Mouse (Mus musculus): ENCODE data around the gene Scgn.

Gene Scgn

GRCm38 (mm10) chr13:23938699-23939098 is 52.3 kb downstream of the Scgn start:
- in situ Hi-C loops (cut with MseI, MboI): no loop called here

DNA sequence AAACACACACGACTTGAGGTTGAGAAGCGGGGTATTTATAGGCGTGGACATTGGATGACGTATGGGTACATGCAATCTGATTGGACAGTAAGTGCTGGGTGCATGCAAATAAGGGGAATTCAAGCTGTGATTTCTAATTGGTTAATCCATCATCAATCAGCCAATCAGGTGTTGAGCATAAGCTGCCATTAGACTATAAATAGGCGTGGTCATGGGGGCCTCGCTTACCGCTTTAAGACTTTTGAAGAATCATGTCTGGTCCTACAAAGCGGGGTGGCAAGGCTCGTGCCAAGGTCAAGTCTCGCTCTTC is 56.8 kb downstream of the Scgn start, which contains the start of gene Hist1h2aa:
TSS of gene Hist1h2aa (plus strand) at position 252 of the 310 bp plus-strand sequence.
- in situ Hi-C loops (cut with MseI, MboI): no loop called here

DNA sequence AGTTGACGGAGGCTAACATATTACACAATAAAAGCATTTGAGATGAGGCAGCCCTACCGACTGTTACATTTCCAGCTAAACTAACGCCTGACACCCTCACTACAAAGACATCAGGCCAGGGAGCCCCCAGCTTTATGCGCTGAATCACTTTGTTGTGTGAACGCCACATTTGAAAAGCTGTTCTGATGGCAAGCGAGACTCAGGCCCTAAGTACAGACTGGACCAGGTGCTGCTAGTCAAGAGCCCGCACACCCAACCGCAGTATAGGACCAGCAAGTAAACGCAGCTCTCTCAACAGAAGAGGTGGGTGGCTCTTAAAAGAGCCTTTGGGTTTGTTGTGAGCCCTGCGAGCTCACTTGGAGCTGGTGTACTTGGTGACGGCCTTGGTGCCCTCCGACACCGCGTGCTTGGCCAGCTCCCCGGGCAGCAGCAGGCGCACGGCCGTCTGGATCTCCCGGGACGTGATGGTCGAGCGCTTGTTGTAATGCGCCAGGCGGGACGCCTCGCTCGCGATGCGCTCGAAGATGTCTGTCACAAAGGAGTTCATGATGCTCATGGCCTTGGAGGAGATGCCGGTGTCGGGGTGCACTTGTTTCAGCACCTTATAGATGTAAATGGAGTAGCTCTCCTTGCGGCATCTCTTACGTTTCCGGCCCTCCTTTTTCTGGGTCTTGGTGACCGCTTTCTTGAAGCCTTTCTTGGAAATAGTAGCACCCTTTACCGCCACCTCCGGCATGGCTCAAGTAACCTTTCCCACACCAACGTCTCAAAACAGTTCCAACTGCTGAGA is 57.4 kb downstream of the Scgn start, which contains the start of gene Hist1h2ba:
TSS of gene Hist1h2ba (minus strand) at position 736 of the 790 bp plus-strand sequence.
- in situ Hi-C loops (cut with MseI, MboI): no loop called here

DNA sequence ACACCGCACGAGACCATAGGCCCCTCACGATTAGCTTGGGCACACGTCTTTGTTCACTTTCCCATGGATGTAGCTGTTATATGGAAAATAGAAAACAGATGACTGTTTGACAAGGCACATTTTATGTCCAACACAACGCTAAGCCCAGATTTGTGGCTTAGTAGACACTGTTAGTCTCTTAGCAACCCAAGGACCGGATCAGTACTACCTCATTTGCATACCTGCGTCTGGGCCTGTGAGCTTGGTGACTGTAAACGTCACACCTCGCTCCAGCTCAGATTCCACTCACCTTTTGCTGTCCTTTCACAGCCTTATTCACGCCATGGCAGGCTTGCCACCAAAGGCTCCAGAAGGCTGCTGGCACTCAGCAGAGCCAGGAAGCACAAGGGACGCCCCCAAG is 60.1 kb downstream of the Scgn start:
- in situ Hi-C loops (cut with MseI, MboI): no loop called here

- in situ Hi-C loops (cut with MseI, MboI): no loop called here
Observed at GRCm38 (mm10) chr13:23930461-23930860, 60.6 kb downstream of the Scgn start.

GRCm38 (mm10) chr13:23928637-23929036 is 62.4 kb downstream of the Scgn start:
- in situ Hi-C loops (cut with MseI, MboI): no loop called here

DNA sequence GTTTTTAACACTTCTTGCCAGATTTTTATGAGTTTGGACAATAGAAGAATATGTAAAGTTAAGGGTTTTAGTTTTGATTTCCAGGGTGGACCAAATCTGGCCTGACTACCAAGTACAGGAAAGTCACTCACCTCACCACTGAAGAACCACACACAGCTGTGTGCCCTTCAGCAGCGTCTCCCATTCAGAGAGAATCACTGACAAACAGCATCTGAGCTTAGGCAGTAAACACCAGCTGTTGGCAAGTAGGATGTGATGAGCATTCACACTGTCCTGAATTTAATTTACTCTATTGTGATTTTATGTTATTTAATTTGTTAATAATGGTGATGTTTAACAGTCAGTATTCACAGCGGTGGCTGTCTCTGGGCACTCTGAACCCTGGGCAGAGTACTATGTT is 65.2 kb downstream of the Scgn start:
- in situ Hi-C loops (cut with MseI, MboI): no loop called here

DNA sequence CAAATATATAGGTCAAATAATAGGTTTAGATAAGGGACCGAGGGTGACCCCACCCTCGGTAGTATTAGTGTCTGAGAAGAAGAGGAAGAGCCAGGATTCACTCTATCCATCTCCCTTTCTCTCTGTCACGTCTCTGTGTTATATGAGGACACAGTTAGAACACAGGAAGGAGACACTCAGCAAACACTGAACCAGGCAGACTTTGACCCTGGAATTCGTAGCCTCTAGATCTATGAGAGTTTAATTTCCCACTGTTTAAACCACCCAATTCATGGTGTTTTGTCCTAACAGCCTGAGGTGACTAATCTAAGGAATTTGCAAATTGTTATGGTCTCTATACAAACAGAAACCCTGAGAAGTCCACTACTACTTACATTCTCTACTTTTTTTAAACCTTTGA is 73.3 kb downstream of the Scgn start:
- in situ Hi-C loops (cut with MseI, MboI): no loop called here

DNA sequence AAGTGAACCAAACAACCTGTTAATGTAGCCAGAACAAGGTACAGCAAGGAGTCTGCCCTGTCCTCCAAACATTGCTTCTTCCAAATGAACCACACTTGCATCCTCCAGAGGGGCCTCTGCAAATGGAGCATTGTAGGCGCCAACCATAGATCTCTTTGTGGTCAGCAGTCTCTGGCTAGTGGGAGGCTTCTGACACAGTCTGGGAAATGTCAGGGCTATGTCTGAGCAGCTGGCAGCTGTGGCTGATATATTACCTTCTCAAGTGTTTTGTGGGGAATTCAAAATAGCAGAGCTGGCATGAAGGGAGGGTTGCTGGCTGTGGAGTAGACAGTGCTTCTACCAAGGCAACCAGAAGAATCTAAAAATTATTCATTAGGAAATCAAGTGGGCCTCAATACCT is 74.9 kb downstream of the Scgn start:
- in situ Hi-C loops (cut with MseI, MboI): no loop called here

GRCm38 (mm10) chr13:23914376-23915167 is 76.4 kb downstream of the Scgn start, which contains the start of gene Slc17a4:
Gene Slc17a4 (minus strand): TSS chr13:23915009.
- in situ Hi-C loops (cut with MseI, MboI): no loop called here

DNA sequence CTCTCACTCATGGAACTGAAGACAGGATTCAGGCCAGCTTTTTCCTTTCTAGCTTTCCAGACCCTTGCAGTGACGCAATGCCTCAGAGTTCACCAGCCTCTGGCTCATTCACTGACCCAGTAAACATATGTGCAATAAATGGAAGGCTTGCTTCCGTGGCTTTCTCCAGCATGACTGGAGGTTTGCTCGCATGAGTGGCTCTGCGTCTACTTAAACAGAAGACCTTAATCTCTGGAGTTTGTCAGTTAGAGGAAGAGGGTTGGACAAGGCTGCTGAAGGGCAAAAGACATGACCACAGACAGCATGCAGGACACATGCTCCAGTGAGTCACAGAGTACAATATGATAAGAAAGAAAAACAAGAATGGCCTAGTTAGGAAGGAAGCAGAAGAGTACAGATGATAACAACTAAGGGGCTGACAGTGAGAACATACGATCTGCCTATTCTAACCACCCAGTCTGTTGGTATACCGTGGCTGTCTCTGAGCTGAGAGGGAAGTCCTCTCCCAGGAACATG is 77.2 kb downstream of the Scgn start:
- in situ Hi-C loops (cut with MseI, MboI): no loop called here

DNA sequence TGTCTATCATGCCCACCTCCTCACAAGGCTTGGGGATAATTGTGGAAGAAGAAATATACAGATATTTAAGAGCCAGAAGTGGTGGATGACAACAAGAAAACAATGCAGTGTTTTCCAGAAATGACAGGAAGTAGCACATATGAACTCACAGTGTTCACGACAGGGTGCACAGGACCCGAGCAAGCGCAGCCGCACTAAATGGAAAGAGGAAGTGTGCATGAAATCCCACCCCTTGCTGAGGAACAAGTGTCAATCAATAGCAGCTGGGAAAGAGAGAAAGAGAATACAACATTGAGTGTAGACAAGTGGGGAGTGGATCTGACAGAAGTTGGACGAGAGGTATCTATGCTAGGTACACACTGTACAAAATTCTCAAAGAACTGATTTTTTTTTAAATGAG is 79.7 kb downstream of the Scgn start:
- in situ Hi-C loops (cut with MseI, MboI): no loop called here

DNA sequence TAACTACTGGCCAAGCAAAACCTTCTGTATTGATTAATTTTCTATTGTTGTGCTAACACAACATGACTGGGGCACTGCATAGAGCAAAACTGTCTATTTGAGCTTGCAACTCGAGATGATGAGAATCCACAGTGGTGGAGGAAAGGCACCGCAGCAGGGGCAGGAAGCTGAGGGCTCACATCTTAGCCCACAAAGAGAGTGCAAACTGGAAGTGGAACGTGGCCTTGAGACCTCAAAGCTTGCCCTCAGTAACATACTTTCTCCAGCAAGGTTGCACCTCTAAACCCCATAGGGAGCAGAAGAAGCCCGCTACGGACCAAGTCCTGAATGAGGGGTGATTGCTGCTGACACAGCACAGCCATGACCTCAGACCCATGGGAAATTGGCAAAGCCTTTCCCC is 80.9 kb downstream of the Scgn start:
- in situ Hi-C loops (cut with MseI, MboI): no loop called here

GRCm38 (mm10) chr13:23906906-23907305 is 84.1 kb downstream of the Scgn start:
- in situ Hi-C loops (cut with MseI, MboI): no loop called here
